Mouse (Mus musculus): ENCODE measurements at regions not wholly inside any gene's neighbourhood (a gene's known extent, or its start where the extent isn't known, plus 50 kb on each side); places are given as distances from the start of the nearest gene placed in this dataset.
A peak's percentile ranks its signal among the peaks of the same experiment; 100 is the strongest.

DNA sequence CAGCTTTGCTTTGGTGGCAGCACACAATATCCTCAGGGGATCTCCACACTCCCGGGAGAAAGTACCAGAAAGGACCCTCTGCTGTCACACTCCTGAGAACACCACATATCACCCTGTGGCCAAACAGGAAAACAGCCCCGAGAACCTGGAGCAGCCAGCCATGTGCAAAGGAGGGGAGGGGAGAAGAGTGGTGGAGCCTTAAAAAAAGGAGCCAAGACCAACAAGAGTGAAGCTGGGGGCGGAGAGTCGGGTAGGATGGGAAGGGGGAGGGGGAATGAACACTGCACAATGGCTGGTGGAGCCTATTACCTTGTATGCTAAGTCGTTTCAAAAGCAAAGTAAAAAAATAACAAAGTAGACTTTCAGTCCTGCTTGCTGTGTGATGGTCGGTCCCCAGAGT is 408.2 kb downstream of the Cdh26 start:
- no peak for DNase-seq

DNA sequence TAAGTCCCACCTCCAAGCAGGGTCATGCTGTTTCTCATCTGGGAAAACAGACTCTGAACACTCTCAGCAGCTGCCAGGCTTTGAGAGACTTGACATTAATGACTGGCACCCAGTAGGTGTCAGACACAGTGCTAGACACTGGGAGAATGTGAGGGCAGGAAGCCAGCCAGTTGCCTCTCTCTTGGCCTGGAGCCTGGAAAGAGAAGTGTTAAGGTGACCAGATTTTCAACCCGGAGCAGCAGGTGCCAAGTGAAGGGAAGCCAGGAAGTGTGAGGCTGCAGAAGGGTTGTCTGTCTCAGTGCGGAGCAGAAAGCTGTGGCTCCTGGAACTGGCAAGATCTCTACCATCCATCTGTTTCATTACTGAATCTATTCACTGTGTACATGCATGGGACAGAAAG is 410.6 kb downstream of the Cdh26 start:
- peak in 1 of 2 experiments; percentile 7 for DNase-seq

DNA sequence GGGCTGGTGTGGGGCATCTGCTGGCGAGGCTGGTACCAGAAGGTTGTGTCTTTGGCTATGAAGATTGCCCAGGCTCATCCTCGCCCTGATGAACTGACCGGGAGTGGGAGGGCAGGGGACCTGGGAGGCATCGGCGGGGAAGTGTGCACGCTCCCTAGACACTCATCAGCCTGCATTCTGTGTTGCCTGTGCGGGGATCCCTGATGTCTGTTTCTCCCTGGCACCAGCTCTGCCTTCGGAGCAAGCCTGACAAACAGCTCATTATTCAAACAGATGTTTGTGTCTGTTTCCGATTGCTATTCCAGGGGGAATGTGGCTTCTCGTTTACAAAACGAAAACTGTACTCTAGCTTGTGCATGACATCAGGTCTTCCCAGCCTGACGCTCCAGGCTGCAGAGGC is 412.3 kb downstream of the Cdh26 start:
- no peak for DNase-seq

DNA sequence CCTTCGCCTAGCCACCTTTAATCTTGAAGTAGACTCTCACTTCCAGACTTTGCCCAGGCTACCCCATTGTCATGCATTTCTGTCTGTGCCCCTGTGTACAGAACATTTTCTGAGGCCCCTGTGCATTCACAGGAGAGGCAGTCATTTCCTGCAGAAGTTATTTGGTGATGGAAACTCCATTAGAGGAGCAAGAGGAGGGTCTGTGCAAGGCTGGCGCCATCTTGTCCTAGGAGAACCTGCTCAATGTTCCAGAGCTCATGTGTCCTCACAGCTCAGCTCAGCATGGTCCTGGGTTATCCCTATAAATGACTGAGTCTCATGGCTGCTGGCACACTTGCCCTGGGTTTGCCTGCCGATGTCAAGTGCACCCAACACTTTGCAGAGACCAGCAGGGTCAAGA is 413.1 kb downstream of the Cdh26 start:
- no peak for DNase-seq

DNA sequence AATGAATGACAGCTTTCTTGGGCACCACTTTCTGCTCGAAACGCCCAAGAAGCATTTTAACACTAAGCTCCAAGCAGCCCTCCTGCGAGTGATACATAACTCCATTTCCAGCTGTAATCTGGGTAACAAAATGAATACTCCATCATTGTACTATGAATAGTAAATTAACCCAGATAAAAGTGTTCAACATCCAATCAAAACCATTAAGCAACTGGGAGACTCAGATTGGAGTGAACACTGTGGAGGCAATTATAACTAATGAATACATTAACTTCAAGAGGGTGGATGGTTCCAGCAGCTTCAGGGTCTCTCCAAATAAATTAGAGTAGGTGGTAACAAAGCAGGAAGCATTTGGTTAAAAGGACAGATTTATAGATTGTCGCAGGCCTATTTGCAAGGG is 414.2 kb downstream of the Cdh26 start:
- no peak for DNase-seq

DNA sequence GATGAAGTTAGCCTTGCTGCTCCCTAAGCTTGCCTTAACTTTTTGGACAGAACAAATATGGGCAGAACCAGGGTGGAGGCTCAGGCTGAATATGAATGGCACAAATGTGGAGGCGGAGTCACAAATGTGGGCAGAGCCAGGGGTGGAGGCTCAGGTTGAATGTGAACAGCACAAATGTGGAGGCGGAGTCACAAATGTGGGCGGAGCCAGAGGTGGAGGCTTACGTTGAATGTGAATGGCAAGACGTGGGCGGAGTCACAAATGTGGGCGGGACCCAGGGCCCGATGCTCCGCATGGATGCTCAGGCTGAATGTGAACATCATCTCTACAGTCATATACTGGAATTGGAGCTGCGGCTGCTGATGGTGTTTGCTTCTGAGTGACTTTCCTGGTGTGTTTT is 420.0 kb downstream of the Cdh26 start:
- peak; percentile 4 to 41 for DNase-seq

DNA sequence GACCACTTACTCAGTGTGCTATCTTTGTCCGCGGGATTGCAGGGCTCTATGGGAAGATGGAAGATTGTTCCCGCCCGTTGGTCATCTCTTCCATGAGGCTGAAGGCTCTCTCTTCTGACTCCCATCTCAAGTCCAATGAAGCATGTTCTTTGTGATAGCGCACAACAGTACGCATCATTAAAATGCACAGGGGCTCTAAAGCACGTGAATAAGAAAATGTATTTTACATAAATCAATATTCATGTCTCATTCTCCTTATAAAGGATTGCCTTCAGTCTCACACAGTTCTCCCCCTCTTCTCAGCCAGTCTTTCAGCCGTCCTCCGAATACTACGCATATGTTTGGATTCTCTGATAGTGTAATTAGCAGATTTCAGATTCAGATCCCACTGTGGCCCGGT is 420.4 kb downstream of the Cdh26 start:
- no peak for DNase-seq

DNA sequence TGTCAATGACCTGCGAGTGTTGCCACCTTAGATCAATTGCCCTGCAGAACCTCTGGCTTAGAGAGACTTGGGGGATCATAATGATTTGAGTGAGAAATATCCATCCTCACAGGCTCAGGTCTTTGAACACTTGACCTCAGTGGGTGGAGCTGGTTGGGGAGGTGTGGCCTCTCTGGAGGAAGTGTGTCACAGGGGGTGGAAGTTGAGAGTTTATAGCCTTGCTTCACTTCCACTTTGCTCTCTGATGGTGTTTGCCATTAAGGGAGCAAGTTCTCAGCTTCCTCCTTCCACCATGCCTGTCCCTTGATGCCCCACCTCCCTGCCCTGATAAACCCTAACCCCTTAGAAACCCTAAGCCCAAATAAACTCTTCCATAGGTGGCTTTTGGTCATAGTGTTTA is 423.7 kb downstream of the Cdh26 start:
- DNase-seq, result no peak

DNA sequence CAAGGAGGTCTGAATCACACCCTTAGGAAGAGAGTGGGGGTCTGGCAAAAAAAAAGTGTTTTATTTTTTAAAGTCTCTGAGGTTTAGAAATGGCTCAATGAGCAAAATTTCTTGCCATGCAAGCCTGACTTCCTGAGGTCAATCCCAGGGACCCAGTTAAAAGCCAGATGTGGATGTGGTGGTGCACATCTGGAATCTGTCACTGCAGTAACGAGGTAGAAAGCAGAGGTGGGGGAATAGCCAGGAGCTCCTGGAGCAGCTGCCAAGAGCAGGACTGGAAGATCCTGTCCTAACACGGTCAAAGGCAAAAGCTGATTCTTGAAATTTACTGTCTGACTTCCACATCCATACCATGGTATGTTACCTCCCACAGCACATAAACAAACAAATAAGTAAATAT is 424.4 kb downstream of the Cdh26 start:
- no peak for DNase-seq

DNA sequence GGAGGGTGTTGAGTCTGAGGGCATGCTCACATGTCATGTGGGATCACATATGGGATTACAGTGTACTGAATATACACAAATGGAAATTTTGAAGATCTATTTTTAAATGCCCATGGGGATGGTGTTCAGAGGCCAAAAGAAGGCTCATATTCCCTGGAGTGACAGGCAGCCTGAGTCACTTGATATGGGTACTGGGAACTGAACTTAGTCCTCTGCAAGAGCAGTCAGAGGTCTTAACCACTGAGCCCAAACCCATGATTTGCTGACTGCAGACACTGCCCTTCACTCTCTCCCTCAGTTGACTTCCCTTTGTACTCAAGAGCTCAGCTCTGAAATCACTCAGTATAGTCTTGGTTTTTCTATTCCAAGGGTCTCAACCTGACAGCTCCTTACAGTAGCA is 432.3 kb downstream of the Cdh26 start:
- no peak for DNase-seq

DNA sequence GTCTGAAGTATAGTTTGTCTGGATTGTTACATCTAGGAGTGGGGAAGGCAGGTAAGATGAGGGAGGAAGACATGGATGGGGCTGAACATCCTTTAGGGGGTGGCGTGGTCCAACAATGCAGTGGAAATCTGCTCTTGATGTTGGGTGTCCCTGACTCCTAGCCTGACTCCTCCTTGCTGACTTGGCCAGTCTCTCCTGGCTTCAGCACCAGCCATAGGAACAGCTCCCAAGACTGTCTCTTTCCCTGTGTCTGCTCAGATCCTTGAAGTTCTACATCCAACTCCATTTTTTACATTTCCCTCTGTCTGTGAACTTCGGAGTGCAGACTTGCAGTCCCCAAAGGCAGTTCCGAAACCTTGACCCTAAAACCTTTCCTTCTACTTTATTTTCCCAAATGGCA is 436.8 kb downstream of the Cdh26 start:
- peak in 1 of 2 experiments; percentile 21 for DNase-seq

DNA sequence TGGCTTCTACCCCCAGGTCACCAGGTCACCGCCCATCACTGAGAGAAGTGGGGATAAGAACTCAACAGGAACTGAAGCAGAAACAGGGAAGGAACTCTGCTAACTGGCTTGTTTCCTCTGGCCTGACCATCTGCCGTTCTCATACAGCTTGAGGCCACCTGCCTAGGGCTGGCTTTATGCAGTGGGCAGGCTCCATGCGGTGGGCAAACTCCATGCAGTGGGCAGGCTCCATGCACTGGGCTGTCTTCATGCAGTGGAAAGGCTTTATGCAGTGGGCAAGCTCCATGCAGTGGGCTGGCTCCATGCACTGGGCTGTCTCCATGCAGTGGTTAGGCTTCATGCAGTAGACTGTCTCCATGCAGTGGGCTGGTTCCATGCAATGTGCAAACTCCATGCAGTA is 438.8 kb downstream of the Cdh26 start:
- no peak for DNase-seq

DNA sequence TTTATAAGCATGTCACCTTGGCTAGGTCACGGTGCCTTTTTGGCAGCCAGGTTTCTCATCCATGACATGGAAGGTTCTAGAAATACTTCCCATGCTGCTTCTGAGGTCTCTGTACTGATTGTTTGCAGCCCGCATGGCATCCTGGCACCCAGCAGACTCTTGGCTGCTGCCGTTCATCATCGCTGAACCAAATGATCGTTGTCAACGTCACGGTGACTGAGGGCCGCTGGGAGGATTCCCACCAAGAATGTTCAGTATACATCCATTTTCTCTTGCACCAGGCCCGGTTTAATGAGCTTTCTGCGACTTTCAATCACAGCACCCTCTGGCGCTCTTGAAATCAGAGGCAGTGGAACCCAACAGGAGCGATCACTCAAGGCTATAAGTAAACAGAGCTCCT is 448.1 kb downstream of the Cdh26 start:
- DNase-seq, result no peak

DNA sequence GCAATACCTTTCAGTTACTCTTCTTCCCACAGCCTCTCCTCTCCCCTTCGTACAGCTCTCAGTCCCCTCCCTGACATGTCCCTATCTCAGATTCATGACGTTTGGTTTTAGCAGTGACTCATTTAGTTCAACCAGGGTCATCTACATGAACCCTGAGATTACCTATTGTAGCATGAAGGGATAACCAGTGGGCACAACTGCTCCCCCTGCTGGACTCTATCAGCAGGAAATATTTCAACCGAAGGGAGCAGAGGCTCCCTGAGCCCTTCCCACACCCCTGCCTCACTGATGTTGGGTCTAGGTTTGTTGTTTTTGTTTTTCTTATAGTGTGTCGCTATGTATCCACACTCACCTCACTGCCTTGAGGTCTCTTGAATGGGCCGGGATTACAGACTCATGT is 455.4 kb downstream of the Cdh26 start:
- DNase-seq, result peak in 1 of 2 experiments; percentile 36

DNA sequence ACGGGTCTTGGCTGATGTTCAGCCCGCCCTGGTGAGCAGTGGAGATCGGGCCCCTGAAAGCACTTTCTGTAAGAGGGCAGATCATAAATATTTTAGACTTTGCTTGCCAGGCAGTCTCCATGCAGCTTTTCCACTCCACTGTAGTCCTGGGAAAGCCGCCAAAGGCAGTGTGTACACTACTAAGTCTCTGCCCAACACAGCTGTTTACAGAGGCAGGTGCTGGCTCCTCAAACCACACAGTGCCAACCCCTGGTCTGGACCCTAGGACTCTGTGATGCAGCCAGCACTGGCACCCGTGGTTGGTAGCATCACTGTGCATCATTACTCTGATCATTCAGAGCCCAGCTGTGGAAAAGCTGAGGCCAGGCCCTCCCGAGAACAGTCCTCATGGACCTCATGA is 458.4 kb downstream of the Cdh26 start:
- DNase-seq, result peak in 1 of 2 experiments; percentile 2

DNA sequence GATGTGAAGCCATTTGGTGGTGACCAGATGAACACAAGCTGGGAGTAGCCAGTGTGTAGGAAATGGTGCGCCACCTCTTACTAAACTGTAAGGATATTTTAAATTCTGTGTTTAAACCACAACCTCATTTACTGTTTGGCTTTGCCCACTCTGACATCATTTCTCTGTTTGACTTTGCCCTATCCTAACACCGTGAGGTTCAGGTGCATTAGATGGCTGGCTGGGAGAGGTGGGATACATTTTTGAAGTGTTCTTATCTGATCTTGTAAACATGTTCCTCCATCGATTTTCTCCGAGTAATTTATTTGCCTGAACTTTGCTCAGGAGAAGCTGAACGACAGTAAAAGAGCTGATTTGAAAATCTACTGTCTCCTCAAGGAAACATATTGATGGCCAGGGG is 472.1 kb downstream of the Cdh26 start:
- DNase-seq, result no peak

DNA sequence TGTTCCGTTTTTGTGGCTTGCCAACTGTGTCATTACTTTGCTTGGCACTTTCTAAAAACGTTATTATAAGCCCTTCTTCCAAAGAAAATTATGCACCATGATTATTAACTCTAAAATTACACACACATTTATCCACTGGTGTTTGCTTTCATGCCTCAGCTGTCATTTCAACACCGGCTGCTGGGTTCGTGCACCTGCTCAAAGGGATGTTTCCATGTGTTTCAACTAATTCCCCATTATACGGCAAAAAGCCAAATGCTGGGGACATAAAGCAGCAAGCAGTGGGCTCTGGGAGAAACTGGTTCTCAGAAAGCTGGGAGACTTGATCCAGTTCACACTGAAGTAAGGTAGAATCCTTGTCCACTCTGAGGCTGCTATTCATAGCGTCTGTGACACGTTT is 479.0 kb downstream of the Cdh26 start:
- no peak for DNase-seq

DNA sequence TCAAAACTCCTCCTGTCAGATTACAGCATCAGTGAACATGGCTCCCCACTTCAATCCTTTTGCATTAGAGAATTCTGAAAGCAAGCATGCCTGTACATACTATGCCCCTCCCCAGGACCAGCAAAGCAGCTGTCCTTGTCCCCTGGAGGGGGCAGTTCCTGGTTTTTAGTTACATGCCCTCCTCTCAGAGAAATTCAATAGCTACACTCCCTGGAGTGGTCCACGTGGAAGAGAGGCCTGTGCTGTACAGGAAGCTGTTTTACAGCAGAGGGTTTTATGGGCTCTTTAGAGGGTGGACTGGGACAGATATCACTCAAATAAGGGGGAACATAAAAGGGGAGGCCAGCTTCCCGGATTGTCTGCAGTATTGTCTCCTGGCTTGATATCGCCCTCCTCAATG is 481.3 kb downstream of the Cdh26 start:
- DNase-seq, result no peak

DNA sequence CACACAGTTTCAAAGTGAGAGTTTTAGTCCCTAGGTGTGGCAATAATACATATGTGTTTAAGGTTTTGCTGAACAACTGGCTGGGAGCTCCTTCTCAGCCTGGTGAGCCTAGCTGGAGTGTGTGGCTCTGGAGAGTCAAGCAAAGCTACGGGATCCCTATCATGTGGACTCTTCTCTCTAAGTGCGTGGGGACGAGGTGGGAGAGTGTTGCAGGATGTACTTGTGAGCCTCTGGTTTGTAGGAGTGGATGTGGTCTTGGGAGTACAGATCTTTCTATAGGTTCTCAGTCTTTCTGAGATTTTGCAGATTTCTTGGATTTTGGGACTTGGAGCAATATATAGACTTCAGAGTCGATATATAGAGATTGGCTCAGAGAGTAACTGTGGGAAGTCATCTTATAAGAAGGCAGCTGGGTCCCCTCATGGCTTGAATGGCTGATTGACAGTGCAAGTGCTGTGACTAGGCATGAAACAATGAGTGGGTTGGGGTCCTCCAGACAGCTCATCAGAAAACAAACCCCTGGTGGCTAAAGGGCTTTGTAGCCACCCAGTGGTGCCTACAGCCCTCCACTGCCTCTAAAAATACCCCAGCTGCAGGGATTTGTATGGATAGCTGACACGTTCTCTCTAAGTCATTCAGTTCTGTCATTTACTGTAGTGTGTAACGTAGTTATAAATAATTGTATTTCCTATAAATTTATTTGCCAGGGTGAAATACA is 486.1 kb downstream of the Cdh26 start:
- no peak for DNase-seq

DNA sequence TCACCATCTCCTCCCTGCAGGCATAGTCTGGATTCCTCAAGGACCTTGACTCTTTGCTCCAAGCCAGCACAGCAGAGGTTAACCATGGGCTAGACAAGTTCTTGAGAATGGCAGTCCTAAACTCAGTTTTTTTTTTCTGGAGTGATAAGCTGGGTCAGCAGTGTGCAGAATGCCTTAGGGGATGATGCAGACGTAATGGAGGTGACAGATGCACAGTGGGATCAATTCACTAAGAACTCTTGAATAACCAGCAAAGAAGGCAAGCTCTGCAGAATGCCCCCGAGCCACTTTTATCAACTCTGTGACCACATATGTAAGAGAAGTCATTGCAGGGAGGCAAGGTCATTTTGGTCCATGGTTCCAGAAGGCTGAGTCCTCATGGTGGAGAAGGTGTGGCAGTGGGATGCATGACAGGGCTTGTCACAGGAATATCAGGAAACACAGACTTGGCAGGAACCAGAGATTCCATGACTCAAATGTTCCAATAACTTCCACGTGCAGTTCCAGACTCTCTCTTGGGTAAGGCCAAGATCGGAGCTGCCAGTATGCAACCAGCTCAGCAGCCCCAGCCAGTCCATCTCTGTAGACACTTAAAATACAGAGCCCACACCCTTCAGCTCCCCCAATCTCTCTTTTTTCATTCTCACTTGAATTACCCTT is 494.3 kb downstream of the Cdh26 start:
- no peak for DNase-seq

DNA sequence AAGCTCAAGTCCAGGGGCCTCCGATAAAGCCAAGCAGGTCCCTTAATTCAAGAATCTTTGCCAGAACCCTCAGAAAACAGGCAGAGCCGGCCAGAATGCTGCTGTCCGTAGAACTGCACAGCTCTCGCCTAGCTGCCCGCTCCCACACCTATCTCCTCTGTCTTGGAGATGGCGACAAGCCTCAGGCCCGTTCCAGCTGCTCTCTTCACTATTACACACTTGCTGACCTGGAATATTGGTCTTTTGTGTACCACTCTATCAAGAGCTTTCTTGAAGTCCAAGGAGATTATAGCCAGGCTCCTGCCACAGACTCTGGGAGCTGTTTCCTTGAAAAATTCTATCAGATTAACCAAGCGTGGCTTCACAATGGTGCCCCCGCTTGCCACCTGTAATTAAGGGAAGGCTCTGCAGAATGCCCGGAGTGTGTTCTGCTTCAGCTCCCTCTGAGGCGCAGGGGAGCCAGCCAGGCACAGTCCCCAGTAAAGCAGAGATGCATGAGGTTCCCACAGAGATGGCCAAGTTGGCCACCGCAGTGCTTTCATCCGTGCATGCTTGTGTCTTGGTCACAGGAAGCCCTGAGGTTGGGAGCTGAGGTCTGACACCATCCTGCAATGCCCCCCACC is 496.8 kb downstream of the Cdh26 start:
- DNase-seq, result peak in 1 of 2 experiments; percentile 4

DNA sequence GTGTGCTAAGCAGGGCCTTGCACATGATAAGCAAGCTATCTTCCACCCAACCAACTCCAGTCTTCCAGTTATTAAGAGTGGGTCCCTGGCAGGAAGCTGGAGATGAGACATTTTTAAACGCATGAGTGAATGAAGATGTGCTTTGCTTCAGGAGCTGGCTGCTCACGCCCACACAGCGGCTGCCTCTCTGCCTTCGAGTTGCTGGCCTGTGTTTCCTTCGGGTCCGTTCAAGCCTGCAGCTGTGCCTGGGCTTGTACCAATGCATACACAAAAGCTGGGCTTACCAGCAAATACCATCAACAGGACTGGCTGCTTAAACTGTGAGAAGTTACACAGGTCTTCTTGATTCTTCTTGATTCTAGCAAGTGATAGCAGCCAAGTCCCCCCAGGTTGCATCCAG is 498.7 kb downstream of the Cdh26 start:
- DNase-seq, result no peak

DNA sequence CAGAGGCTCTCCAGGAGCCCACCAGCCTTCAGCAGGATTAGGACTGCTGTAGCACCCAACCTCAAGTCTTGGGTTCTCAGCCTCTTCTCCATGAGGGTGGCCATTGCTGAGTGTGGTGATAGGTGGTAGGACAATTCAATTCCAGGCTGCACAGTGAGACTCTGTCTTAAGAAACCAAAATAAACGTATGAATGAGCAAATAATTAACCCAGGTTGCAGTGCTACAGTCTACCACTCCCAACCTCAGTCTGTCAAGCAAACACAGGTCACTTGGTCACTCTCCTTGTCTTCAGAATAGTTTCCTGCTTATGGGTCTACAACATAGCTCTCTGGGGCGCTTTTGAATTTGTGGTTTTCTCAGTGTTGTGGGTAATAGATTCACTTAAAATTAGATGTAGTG is 499.8 kb downstream of the Cdh26 start:
- no peak for DNase-seq

DNA sequence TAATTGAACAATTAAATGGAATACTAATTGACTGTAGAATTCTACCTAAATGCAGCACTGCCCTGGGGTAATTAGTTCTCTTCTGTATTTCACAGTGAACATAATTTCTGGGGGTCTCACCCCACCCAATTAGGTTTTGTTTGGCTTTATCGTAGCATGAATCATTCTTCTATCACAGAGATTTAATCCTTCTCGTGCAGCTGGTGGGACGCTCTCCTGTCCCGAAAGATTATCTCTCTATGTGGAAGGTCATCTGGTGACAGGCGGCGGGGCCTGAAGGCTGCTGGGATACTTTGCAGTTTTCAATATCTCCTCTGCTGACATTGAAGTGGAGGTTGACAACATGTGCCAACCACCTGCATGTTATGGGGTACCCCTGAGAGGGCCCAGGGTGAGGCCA is 493.8 kb upstream of the Cdh4 start:
- DNase-seq, result peak in 1 of 2 experiments; percentile 17
